Mouse (Mus musculus): ENCODE data around the gene Dpp9. TPM values are rescaled to one million over a fixed set of nuclear protein-coding genes. Genes with fewer than 3 reads are reported as not detected.

Gene Dpp9
- total RNA-seq, 2 experiments from 2014 or later, result 48.9 to 50.2 TPM

- DNase-seq, result no peak
- intact Hi-C loops (cut with DNase I), result no loop called here
These were observed 27.4 kb downstream of the Dpp9 start for GRCm38 (mm10) chr17:56191266-56191665.

GRCm38 (mm10) chr17:56185281-56186141 is 33.2 kb downstream of the Dpp9 start:
- intact Hi-C loops (cut with DNase I), result no loop called here
- DNase-seq, result peak; percentile 68

GRCm38 (mm10) chr17:56183658-56184103 is 35.0 kb downstream of the Dpp9 start, which contains the start of gene Mydgf:
Gene Mydgf, minus strand, starts transcription at chr17:56183920.
- intact Hi-C loops (cut with DNase I), result no loop called here
- peak; percentile 97 for DNase-seq

GRCm38 (mm10) chr17:56182975-56183657 is 35.6 kb downstream of the Dpp9 start:
- no peak for DNase-seq
- intact Hi-C loops (cut with DNase I), result no loop called here

GRCm38 (mm10) chr17:56175416-56175815 is 43.3 kb downstream of the Dpp9 start:
- no peak for DNase-seq
- intact Hi-C loops (cut with DNase I), result no loop called here

- intact Hi-C loops (cut with DNase I), result no loop called here
- no peak for DNase-seq
These were observed 45.2 kb downstream of the Dpp9 start for GRCm38 (mm10) chr17:56173401-56174046.

GRCm38 (mm10) chr17:56171881-56172280 is 46.8 kb downstream of the Dpp9 start:
- no peak for DNase-seq
- intact Hi-C loops (cut with DNase I), result no loop called here

- peak; percentile 27 for DNase-seq
- intact Hi-C loops (cut with DNase I), result no loop called here
These were observed 47.2 kb downstream of the Dpp9 start for GRCm38 (mm10) chr17:56171456-56171855.

GRCm38 (mm10) chr17:56170636-56171035 is 48.1 kb downstream of the Dpp9 start:
- intact Hi-C loops (cut with DNase I), result no loop called here

GRCm38 (mm10) chr17:56169830-56170229 is 48.9 kb downstream of the Dpp9 start:
- intact Hi-C loops (cut with DNase I), result no loop called here
- no peak for DNase-seq

More at GRCm38 (mm10) chr17:56170636-56171035, 48.1 kb downstream of the Dpp9 start:
- peak; percentile 22 for DNase-seq

- intact Hi-C loops (cut with DNase I), result no loop called here
- no peak for DNase-seq
These were observed 53.0 kb downstream of the Dpp9 start for GRCm38 (mm10) chr17:56165671-56166070.

GRCm38 (mm10) chr17:56164510-56164909 is 54.2 kb downstream of the Dpp9 start:
- peak; percentile 54 for DNase-seq
- intact Hi-C loops (cut with DNase I), result no loop called here

GRCm38 (mm10) chr17:56163523-56164102 is 55.1 kb downstream of the Dpp9 start:
- intact Hi-C loops (cut with DNase I), result no loop called here
- DNase-seq, result no peak

- intact Hi-C loops (cut with DNase I), result no loop called here
These were observed 56.4 kb downstream of the Dpp9 start, which contains the start of gene Tnfaip8l1 for GRCm38 (mm10) chr17:56162231-56162774. Gene Tnfaip8l1, plus strand, starts transcription at chr17:56162477.

GRCm38 (mm10) chr17:56159729-56160128 is 59.0 kb downstream of the Dpp9 start:
- DNase-seq, result peak; percentile 59
- intact Hi-C loops (cut with DNase I), result no loop called here

More at GRCm38 (mm10) chr17:56162231-56162774, 56.4 kb downstream of the Dpp9 start, which contains the start of gene Tnfaip8l1:
- DNase-seq, result peak; percentile 95

GRCm38 (mm10) chr17:56153643-56154042 is 65.1 kb downstream of the Dpp9 start:
- peak; percentile 75 for DNase-seq

GRCm38 (mm10) chr17:56149897-56150296 is 68.8 kb downstream of the Dpp9 start:
- intact Hi-C loops (cut with DNase I), result no loop called here
- DNase-seq, result no peak

More at GRCm38 (mm10) chr17:56153643-56154042, 65.1 kb downstream of the Dpp9 start:
- intact Hi-C loops (cut with DNase I), result no loop called here

- DNase-seq, result no peak
- intact Hi-C loops (cut with DNase I), result no loop called here
These were observed 69.7 kb downstream of the Dpp9 start for GRCm38 (mm10) chr17:56148790-56149618.

- no peak for DNase-seq
- intact Hi-C loops (cut with DNase I), result no loop called here
These were observed 70.4 kb downstream of the Dpp9 start for GRCm38 (mm10) chr17:56148280-56148679.

Measured in left cerebral cortex, postnatal 4 days (tissue).